Mouse (Mus musculus): ENCODE results near the gene Cntn4. TPM values are rescaled to one million over a fixed set of nuclear protein-coding genes. Genes with fewer than 3 reads are reported as not detected.
A peak's percentile ranks its signal among the peaks of the same experiment; 100 is the strongest.

The Cntn4 gene
- polyA plus RNA-seq, 1 experiment: 13.2 TPM

- 64% methylated on average over 3 of the region's 3 CpGs for whole genome bisulfite sequencing
- Histone ChIP-seq H3K27me3 (ENCODE audit: control insufficient read depth, insufficient read depth, low read length) (no peaks in the 10 kb centered on the region), H3K27ac (ENCODE audit: insufficient read depth, low read length) (no peak overlapping the region), H3K4me3 (replicated peaks; ENCODE audit: insufficient read depth, low read depth, low read length) (no peak overlapping the region), H3K4me1 (ENCODE audit: control insufficient read depth, insufficient read depth, low read length) (peaks cover 3% of the 10 kb centered on the region; the same call in 1 of the 2 replicates)
- TF ChIP-seq POLR2A (IDR thresholded peaks at IDR 0.05; ENCODE audit: borderline replicate concordance, insufficient read depth, low read length) (no peak), CTCF (IDR thresholded peaks at IDR 0.05; ENCODE audit: borderline replicate concordance, insufficient read depth, low read depth, low read length) (no peak)
- DNase-seq: no peak
These were observed 939.6 kb downstream of the Cntn4 start for GRCm38 (mm10) chr6:106617081-106617480.

- WGBS: 18% methylated on average over 5 of the region's 5 CpGs
- DNase-seq: peak; percentile 12 to 22
- TF ChIP-seq CTCF (IDR thresholded peaks at IDR 0.05; ENCODE audit: borderline replicate concordance, insufficient read depth, low read depth, low read length) (no peak), POLR2A (IDR thresholded peaks at IDR 0.05; ENCODE audit: borderline replicate concordance, insufficient read depth, low read length) (no peak)
- no peak overlapping the region for H3K4me3 ChIP-seq (replicated peaks; ENCODE audit: insufficient read depth, low read depth, low read length)
- no peaks in the 10 kb centered on the region for H3K27me3 ChIP-seq (ENCODE audit: control insufficient read depth, insufficient read depth, low read length)
- no peak overlapping the region for H3K27ac ChIP-seq (ENCODE audit: insufficient read depth, low read length)
- peaks cover 3% of the 10 kb centered on the region for H3K4me1 ChIP-seq (ENCODE audit: control insufficient read depth, insufficient read depth, low read length)
These were observed 943.8 kb downstream of the Cntn4 start for GRCm38 (mm10) chr6:106621188-106621749.

- Histone ChIP-seq H3K4me1 (ENCODE audit: control insufficient read depth, insufficient read depth, low read length) (no peaks in the 10 kb centered on the region), H3K27me3 (ENCODE audit: control insufficient read depth, insufficient read depth, low read length) (no peaks in the 10 kb centered on the region), H3K27ac (ENCODE audit: insufficient read depth, low read length) (no peak overlapping the region), H3K4me3 (replicated peaks; ENCODE audit: insufficient read depth, low read depth, low read length) (no peak overlapping the region)
- TF ChIP-seq CTCF (IDR thresholded peaks at IDR 0.05; ENCODE audit: borderline replicate concordance, insufficient read depth, low read depth, low read length): no peak
- 72% methylated on average over 3 of the region's 3 CpGs for WGBS
- no peak for DNase-seq
These were observed 965.6 kb downstream of the Cntn4 start for GRCm38 (mm10) chr6:106643026-106643425.

- no peaks in the 10 kb centered on the region for H3K4me1 ChIP-seq (ENCODE audit: control insufficient read depth, insufficient read depth, low read length)
- TF ChIP-seq POLR2A (IDR thresholded peaks at IDR 0.05; ENCODE audit: borderline replicate concordance, insufficient read depth, low read length) (no peak), CTCF (IDR thresholded peaks at IDR 0.05; ENCODE audit: borderline replicate concordance, insufficient read depth, low read depth, low read length) (peak; percentile 74; the same call in 1 of the 2 replicates)
- 34% methylated on average over 5 of the region's 5 CpGs for WGBS
- DNase-seq: peak; percentile 63 to 66
- H3K4me3 ChIP-seq (replicated peaks; ENCODE audit: insufficient read depth, low read depth, low read length): no peak overlapping the region
- no peak overlapping the region for H3K27ac ChIP-seq (ENCODE audit: insufficient read depth, low read length)
- no peaks in the 10 kb centered on the region for H3K27me3 ChIP-seq (ENCODE audit: control insufficient read depth, insufficient read depth, low read length)
These were observed 968.2 kb downstream of the Cntn4 start for GRCm38 (mm10) chr6:106645496-106646211.

GRCm38 (mm10) chr6:106646945-106647344 lies 969.5 kb downstream of the Cntn4 start:
- H3K27ac ChIP-seq (ENCODE audit: insufficient read depth, low read length): no peak overlapping the region
- no peaks in the 10 kb centered on the region for H3K27me3 ChIP-seq (ENCODE audit: control insufficient read depth, insufficient read depth, low read length)
- no peaks in the 10 kb centered on the region for H3K4me1 ChIP-seq (ENCODE audit: control insufficient read depth, insufficient read depth, low read length)
- no peak overlapping the region for H3K4me3 ChIP-seq (replicated peaks; ENCODE audit: insufficient read depth, low read depth, low read length)
- TF ChIP-seq CTCF (IDR thresholded peaks at IDR 0.05; ENCODE audit: borderline replicate concordance, insufficient read depth, low read depth, low read length): no peak
- TF ChIP-seq POLR2A (IDR thresholded peaks at IDR 0.05; ENCODE audit: borderline replicate concordance, insufficient read depth, low read length): no peak
- WGBS: 69% methylated on average over 4 of the region's 4 CpGs
- DNase-seq: no peak

- no peaks in the 10 kb centered on the region for H3K4me1 ChIP-seq (ENCODE audit: control insufficient read depth, insufficient read depth, low read length)
- no peak overlapping the region for H3K4me3 ChIP-seq (replicated peaks; ENCODE audit: insufficient read depth, low read depth, low read length)
- H3K27ac ChIP-seq (ENCODE audit: insufficient read depth, low read length): no peak overlapping the region
- TF ChIP-seq POLR2A (IDR thresholded peaks at IDR 0.05; ENCODE audit: borderline replicate concordance, insufficient read depth, low read length) (no peak), CTCF (IDR thresholded peaks at IDR 0.05; ENCODE audit: borderline replicate concordance, insufficient read depth, low read depth, low read length) (peak; percentile 31; the same call in 1 of the 2 replicates)
- 49% methylated on average over 6 of the region's 6 CpGs for WGBS
- peak in 1 of 2 experiments; percentile 20 for DNase-seq
- no peaks in the 10 kb centered on the region for H3K27me3 ChIP-seq (ENCODE audit: control insufficient read depth, insufficient read depth, low read length)
These were observed 986.6 kb downstream of the Cntn4 start for GRCm38 (mm10) chr6:106663780-106664651.

GRCm38 (mm10) chr6:106675581-106675980 lies 998.1 kb downstream of the Cntn4 start:
- 78% methylated on average over 8 of the region's 8 CpGs for WGBS
- no peak for DNase-seq
- no peak overlapping the region for H3K27ac ChIP-seq (ENCODE audit: insufficient read depth, low read length)
- H3K4me3 ChIP-seq (replicated peaks; ENCODE audit: insufficient read depth, low read depth, low read length): no peak overlapping the region
- TF ChIP-seq CTCF (IDR thresholded peaks at IDR 0.05; ENCODE audit: borderline replicate concordance, insufficient read depth, low read depth, low read length): no peak
- TF ChIP-seq POLR2A (IDR thresholded peaks at IDR 0.05; ENCODE audit: borderline replicate concordance, insufficient read depth, low read length): no peak
- no peaks in the 10 kb centered on the region for H3K4me1 ChIP-seq (ENCODE audit: control insufficient read depth, insufficient read depth, low read length)
- H3K27me3 ChIP-seq (ENCODE audit: control insufficient read depth, insufficient read depth, low read length): no peaks in the 10 kb centered on the region

Measured in cerebellum, adult 2 months (tissue).